Mouse (Mus musculus) MEL (cell line): ENCODE measurements around the gene Lonp1.

Experiments
- CHD2 ChIP-seq: IDR thresholded peaks from 2 replicates; pipeline ENCODE4 v1.6.1; 2011; ENCODE audit warnings: low read length, improper control_type of control experiment
- CTCF ChIP-seq, 3 experiments: IDR thresholded peaks in 2 of 3; conservative IDR thresholded peaks in 1 of 3; 2 replicates each; pipeline ENCODE4 v1.5.1; 2011 to 2012; ENCODE audit warnings: low read length in 3 of 3, low read depth in 2 of 3, mild to moderate bottlenecking in 2 of 3, improper control_type of control experiment in 1 of 3, inconsistent platforms in 1 of 3, mixed read lengths in 1 of 3, moderate library complexity in 1 of 3; ENCODE audit not compliant: control insufficient read depth in 1 of 3, insufficient read depth in 1 of 3, poor library complexity in 1 of 3, severe bottlenecking in 1 of 3
- EP300 ChIP-seq, 2 experiments: IDR thresholded peaks; 2 replicates each; pipeline ENCODE4 v1.6.1; 2011; ENCODE audit warnings: improper control_type of control experiment in 2 of 2, low read length in 2 of 2, low read depth in 1 of 2, mild to moderate bottlenecking in 1 of 2
- GATA1 ChIP-seq: IDR thresholded peaks from 2 replicates; pipeline ENCODE4 v1.6.1; 2011; ENCODE audit warnings: low read depth, low read length, improper control_type of control experiment
- MYC ChIP-seq: IDR thresholded peaks from 2 replicates; pipeline ENCODE4 v1.6.1; 2011; ENCODE audit warnings: low read depth, mild to moderate bottlenecking, low read length, improper control_type of control experiment, moderate library complexity
- POLR2AphosphoS5 ChIP-seq: IDR thresholded peaks from 2 replicates; pipeline ENCODE4 v1.6.1; 2012; ENCODE audit warnings: low read depth, borderline replicate concordance, mild to moderate bottlenecking, inconsistent platforms, low read length, moderate library complexity, mixed read lengths
- RCOR1 ChIP-seq: IDR thresholded peaks from 2 replicates; pipeline ENCODE4 v1.6.1; 2012; ENCODE audit warnings: low read depth, mild to moderate bottlenecking, inconsistent platforms, low read length, improper control_type of control experiment
- USF2 ChIP-seq, 2 experiments: IDR thresholded peaks; 2 replicates each; pipeline ENCODE4 v1.6.1; 2011 to 2012; ENCODE audit warnings: improper control_type of control experiment in 2 of 2, low read length in 2 of 2, borderline replicate concordance in 1 of 2, inconsistent platforms in 1 of 2, low read depth in 1 of 2, mild to moderate bottlenecking in 1 of 2; ENCODE audit not compliant: insufficient read depth in 1 of 2
- ZKSCAN1 ChIP-seq: IDR thresholded peaks from 2 replicates; pipeline ENCODE4 v1.6.1; 2012; ENCODE audit warnings: low read depth, mild to moderate bottlenecking, inconsistent platforms, low read length, improper control_type of control experiment, moderate library complexity
- ZNF384 ChIP-seq: IDR thresholded peaks from 2 replicates; pipeline ENCODE4 v1.6.1; 2012; ENCODE audit warnings: low read depth, mild to moderate bottlenecking, inconsistent platforms, low read length, improper control_type of control experiment

- TF ChIP-seq EP300 (IDR thresholded peaks at IDR 0.05; ENCODE audit: low read depth in 1 of 2, low read length in 2 of 2) (no peak), RCOR1 (no peak), CHD2 (no peak), GATA1 (no peak), USF2 (IDR thresholded peaks at IDR 0.05; ENCODE audit: borderline replicate concordance in 1 of 2, insufficient read depth in 1 of 2, low read depth in 1 of 2, low read length in 2 of 2) (no peak), ZNF384 (no peak), CTCF (IDR thresholded peaks at IDR 0.05 in 2 of 3, conservative IDR thresholded peaks at IDR 0.05 in 1 of 3; ENCODE audit: control insufficient read depth in 1 of 3, insufficient read depth in 1 of 3, low read depth in 2 of 3, low read length in 3 of 3, poor library complexity in 1 of 3, severe bottlenecking in 1 of 3) (no peak), MYC (no peak), ZKSCAN1 (no peak), POLR2AphosphoS5 (no peak)
These were observed 60.4 kb downstream of the Lonp1 start for GRCm38 (mm10) chr17:56566293-56566692.
